Mouse (Mus musculus) forebrain, embryonic 13.5 days (tissue): ENCODE results near the gene Anxa4. TPM values are rescaled to one million over a fixed set of nuclear protein-coding genes. Genes with fewer than 3 reads are reported as not detected.

Experiments
- ATAC-seq: fragments of 200-750 bp; cut with Nextera tagmentation; 2 replicates; pipeline ENCODE4 v1.8.0; 2017
- H3K27ac ChIP-seq: fragments of 300-500 bp; sonication (generic); 2 replicates; pipeline ENCODE4 v1.5.1; 2015; ENCODE audit warnings: inconsistent platforms, mild to moderate bottlenecking, moderate library complexity
- H3K27me3 ChIP-seq: fragments of 300-500 bp; sonication (generic); 2 replicates; pipeline ENCODE4 v1.6.1; 2015; ENCODE audit warnings: mild to moderate bottlenecking, inconsistent platforms
- H3K36me3 ChIP-seq: fragments of 300-500 bp; sonication (generic); 2 replicates; pipeline ENCODE4 v1.6.1; 2015; ENCODE audit warnings: mild to moderate bottlenecking, inconsistent platforms; ENCODE audit not compliant: poor library complexity, severe bottlenecking
- H3K4me1 ChIP-seq: fragments of 300-500 bp; sonication (generic); 2 replicates; pipeline ENCODE4 v1.6.1; 2015; ENCODE audit warnings: inconsistent platforms
- H3K4me2 ChIP-seq: fragments of 300-500 bp; sonication (generic); 2 replicates; pipeline ENCODE4 v1.6.1; 2015; ENCODE audit warnings: inconsistent platforms, mild to moderate bottlenecking, moderate library complexity
- H3K4me3 ChIP-seq: fragments of 300-500 bp; sonication (generic); 2 replicates; pipeline ENCODE4 v1.5.1; 2015; ENCODE audit warnings: mild to moderate bottlenecking, inconsistent platforms
- H3K9ac ChIP-seq: fragments of 300-500 bp; sonication (generic); 2 replicates; pipeline ENCODE4 v1.6.1; 2015; ENCODE audit warnings: mild to moderate bottlenecking, inconsistent platforms
- H3K9me3 ChIP-seq: fragments of 300-500 bp; sonication (generic); replicated peaks from 2 replicates; pipeline ENCODE4 v1.6.1; 2016; ENCODE audit warnings: inconsistent platforms
- WGBS: fragments of 180-500 bp; shearing (Covaris S2); methylation state at CpG from one replicate; pipeline ENCODE4 v1.1.7; 2015; 5-methylcytosine and 5-hydroxymethylcytosine counted together
- polyA plus RNA-seq: library from polyadenylated mRNA; unstranded; fragments of >200 nt; fragmentation: Nextera tagmentation; extraction: Ambion mirVana; gene quantifications from 2 replicates; pipeline ENCODE4 v1.2.1, GENCODE M21; 2015

The Anxa4 gene
- polyA plus RNA-seq, 1 experiment from 2014 or later = 2.9 TPM

GRCm38 (mm10) chr6:86793957-86794356 lies 573 bp upstream of the Anxa4 start:
- H3K27me3 ChIP-seq = peaks cover 39% of the 10 kb centered on the region
- H3K9me3 ChIP-seq = no peaks in the 10 kb centered on the region
- H3K4me1 ChIP-seq = peaks cover 16% of the 10 kb centered on the region
- H3K27ac ChIP-seq = no peak overlapping the region
- peak overlapping the region; percentile 47; the same call in 1 of the 2 replicates for H3K4me3 ChIP-seq
- 48% methylated on average over 5 of the region's 5 CpGs for WGBS
- H3K9ac ChIP-seq = no peak overlapping the region
- ATAC-seq = no peak
- peak overlapping the region; percentile 80 for H3K4me2 ChIP-seq
- no peaks in the 10 kb centered on the region for H3K36me3 ChIP-seq

- peaks cover 39% of the 10 kb centered on the region for H3K27me3 ChIP-seq
- H3K27ac ChIP-seq = no peak overlapping the region
- no peak overlapping the region for H3K9ac ChIP-seq
- no peak overlapping the region for H3K4me2 ChIP-seq
- WGBS = 81% methylated on average over 10 of the region's 10 CpGs
- peaks cover 16% of the 10 kb centered on the region for H3K4me1 ChIP-seq
- H3K36me3 ChIP-seq = no peaks in the 10 kb centered on the region
- ATAC-seq = no peak
- H3K9me3 ChIP-seq = no peaks in the 10 kb centered on the region
- no peak overlapping the region for H3K4me3 ChIP-seq
Observed at GRCm38 (mm10) chr6:86790351-86790943, 2.9 kb downstream of the Anxa4 start.

- H3K27me3 ChIP-seq = peaks cover 25% of the 10 kb centered on the region
- no peaks in the 10 kb centered on the region for H3K9me3 ChIP-seq
- no peak overlapping the region for H3K9ac ChIP-seq
- WGBS = 83% methylated on average over 4 of the region's 4 CpGs
- H3K4me1 ChIP-seq = peaks cover 8% of the 10 kb centered on the region
- H3K4me2 ChIP-seq = no peak overlapping the region
- H3K4me3 ChIP-seq = no peak overlapping the region
- H3K36me3 ChIP-seq = no peaks in the 10 kb centered on the region
- no peak for ATAC-seq
- no peak overlapping the region for H3K27ac ChIP-seq
Observed at GRCm38 (mm10) chr6:86788242-86788641, 5.1 kb downstream of the Anxa4 start.

GRCm38 (mm10) chr6:86786545-86786944 lies 6.8 kb downstream of the Anxa4 start:
- no peaks in the 10 kb centered on the region for H3K9me3 ChIP-seq
- no peak overlapping the region for H3K9ac ChIP-seq
- no peak overlapping the region for H3K4me2 ChIP-seq
- WGBS = 95% methylated on average over 3 of the region's 3 CpGs
- no peaks in the 10 kb centered on the region for H3K4me1 ChIP-seq
- no peaks in the 10 kb centered on the region for H3K36me3 ChIP-seq
- no peak overlapping the region for H3K4me3 ChIP-seq
- H3K27ac ChIP-seq = no peak overlapping the region
- peaks cover 8% of the 10 kb centered on the region for H3K27me3 ChIP-seq
- no peak for ATAC-seq

GRCm38 (mm10) chr6:86784739-86785138 lies 8.6 kb downstream of the Anxa4 start:
- WGBS = 81% methylated on average over 3 of the region's 3 CpGs
- ATAC-seq = no peak

GRCm38 (mm10) chr6:86782342-86782741 lies 11.0 kb downstream of the Anxa4 start:
- Histone ChIP-seq H3K36me3 (no peaks in the 10 kb centered on the region), H3K9me3 (no peaks in the 10 kb centered on the region), H3K27me3 (no peaks in the 10 kb centered on the region), H3K9ac (no peak overlapping the region), H3K4me3 (no peak overlapping the region), H3K27ac (no peak overlapping the region), H3K4me1 (no peaks in the 10 kb centered on the region), H3K4me2 (no peak overlapping the region)
- no peak for ATAC-seq
- WGBS = 79% methylated on average over 3 of the region's 3 CpGs

More at GRCm38 (mm10) chr6:86784739-86785138, 8.6 kb downstream of the Anxa4 start:
- Histone ChIP-seq H3K27me3 (no peaks in the 10 kb centered on the region), H3K36me3 (no peaks in the 10 kb centered on the region), H3K9ac (no peak overlapping the region), H3K4me1 (no peaks in the 10 kb centered on the region), H3K4me3 (no peak overlapping the region), H3K9me3 (no peaks in the 10 kb centered on the region), H3K4me2 (no peak overlapping the region), H3K27ac (no peak overlapping the region)

GRCm38 (mm10) chr6:86781361-86781957 lies 11.9 kb downstream of the Anxa4 start:
- H3K27ac ChIP-seq = no peak overlapping the region
- no peak overlapping the region for H3K4me2 ChIP-seq
- no peaks in the 10 kb centered on the region for H3K36me3 ChIP-seq
- no peaks in the 10 kb centered on the region for H3K4me1 ChIP-seq
- H3K4me3 ChIP-seq = no peak overlapping the region
- H3K9ac ChIP-seq = no peak overlapping the region
- no peak for ATAC-seq
- no peaks in the 10 kb centered on the region for H3K9me3 ChIP-seq
- no peaks in the 10 kb centered on the region for H3K27me3 ChIP-seq
- 40% methylated on average over 2 of the region's 2 CpGs for WGBS

GRCm38 (mm10) chr6:86778910-86779594 lies 14.3 kb downstream of the Anxa4 start:
- no peaks in the 10 kb centered on the region for H3K4me1 ChIP-seq
- H3K9me3 ChIP-seq = no peaks in the 10 kb centered on the region
- 91% methylated on average over 10 of the region's 10 CpGs for WGBS
- no peaks in the 10 kb centered on the region for H3K27me3 ChIP-seq
- H3K9ac ChIP-seq = no peak overlapping the region
- H3K4me3 ChIP-seq = no peak overlapping the region
- ATAC-seq = no peak
- no peaks in the 10 kb centered on the region for H3K36me3 ChIP-seq
- no peak overlapping the region for H3K4me2 ChIP-seq
- H3K27ac ChIP-seq = no peak overlapping the region

GRCm38 (mm10) chr6:86777181-86777580 lies 16.2 kb downstream of the Anxa4 start:
- H3K4me3 ChIP-seq = no peak overlapping the region
- no peaks in the 10 kb centered on the region for H3K9me3 ChIP-seq
- 83% methylated on average over 3 of the region's 3 CpGs for WGBS
- no peaks in the 10 kb centered on the region for H3K27me3 ChIP-seq
- no peaks in the 10 kb centered on the region for H3K36me3 ChIP-seq
- H3K9ac ChIP-seq = no peak overlapping the region
- no peak for ATAC-seq
- H3K4me1 ChIP-seq = no peaks in the 10 kb centered on the region
- no peak overlapping the region for H3K4me2 ChIP-seq
- no peak overlapping the region for H3K27ac ChIP-seq

- Histone ChIP-seq H3K9ac (no peak overlapping the region), H3K4me1 (no peaks in the 10 kb centered on the region), H3K36me3 (no peaks in the 10 kb centered on the region), H3K27me3 (no peaks in the 10 kb centered on the region), H3K4me2 (no peak overlapping the region), H3K9me3 (no peaks in the 10 kb centered on the region), H3K27ac (no peak overlapping the region), H3K4me3 (no peak overlapping the region)
- 69% methylated on average over 4 of the region's 4 CpGs for WGBS
- no peak for ATAC-seq
Observed at GRCm38 (mm10) chr6:86776706-86777071, 16.7 kb downstream of the Anxa4 start.

GRCm38 (mm10) chr6:86776001-86776705 lies 17.2 kb downstream of the Anxa4 start:
- ATAC-seq = no peak
- H3K4me2 ChIP-seq = no peak overlapping the region
- H3K4me3 ChIP-seq = no peak overlapping the region
- H3K27ac ChIP-seq = no peak overlapping the region
- no peaks in the 10 kb centered on the region for H3K36me3 ChIP-seq
- H3K4me1 ChIP-seq = no peaks in the 10 kb centered on the region
- H3K9me3 ChIP-seq = no peaks in the 10 kb centered on the region
- H3K27me3 ChIP-seq = no peaks in the 10 kb centered on the region
- WGBS = 86% methylated on average over 8 of the region's 8 CpGs
- no peak overlapping the region for H3K9ac ChIP-seq

GRCm38 (mm10) chr6:86774937-86775336 lies 18.4 kb downstream of the Anxa4 start:
- Histone ChIP-seq H3K9me3 (no peaks in the 10 kb centered on the region), H3K36me3 (no peaks in the 10 kb centered on the region), H3K4me1 (no peaks in the 10 kb centered on the region), H3K27me3 (no peaks in the 10 kb centered on the region), H3K27ac (no peak overlapping the region), H3K9ac (no peak overlapping the region), H3K4me2 (no peak overlapping the region), H3K4me3 (no peak overlapping the region)
- ATAC-seq = no peak
- WGBS = 91% methylated on average over 6 of the region's 6 CpGs
